Mouse (Mus musculus): Measurements from ENCODE around the gene Yaf2. TPM values are rescaled to one million over a fixed set of nuclear protein-coding genes. Genes with fewer than 3 reads are reported as not detected.
"Not testable (repeated sequence)": the region's sequence is repeated elsewhere in the genome, so short reads cannot be mapped to it uniquely, and the experiment has no call there.

Gene Yaf2
- polyA plus RNA-seq, 1 experiment = 73.4 TPM

GRCm38 (mm10) chr15:93243202-93243601 lies 93.5 kb downstream of the Yaf2 start:
- DNase-seq (ENCODE audit: low read depth) = peak; percentile 34
- TF ChIP-seq CTCF (IDR thresholded peaks at IDR 0.05; ENCODE audit: borderline replicate concordance, extremely low read depth, insufficient read depth, insufficient read length) (no peak), POLR2A (IDR thresholded peaks at IDR 0.05; ENCODE audit: borderline replicate concordance, extremely low read depth, insufficient read depth, insufficient read length, poor library complexity, severe bottlenecking) (no peak)

GRCm38 (mm10) chr15:93236456-93236855 lies 100.3 kb downstream of the Yaf2 start:
- not testable (repeated sequence) for DNase-seq (ENCODE audit: low read depth)

Other genes with a start within 250 kb of the Yaf2 start
- 6.8 and 11.1 TPM in 2 replicates for gene Gxylt1, start 61.8 kb downstream of the Yaf2 start, polyA plus RNA-seq (2012; rRNA removed)
- gene Zcrb1, start 61.4 kb upstream of the Yaf2 start, polyA plus RNA-seq (2012; rRNA removed) = 101 and 118 TPM in 2 replicates
- gene Pphln1, start 61.4 kb upstream of the Yaf2 start, polyA plus RNA-seq (2012; rRNA removed) = 24.2 and 34.8 TPM in 2 replicates